Mouse (Mus musculus) hindbrain, embryonic 16.5 days (tissue): ENCODE results near the gene Kcnj3. TPM values are rescaled to one million over a fixed set of nuclear protein-coding genes. Genes with fewer than 3 reads are reported as not detected.
A peak's percentile ranks its signal among the peaks of the same experiment; 100 is the strongest.

Experiments
- ATAC-seq: fragments of 200-750 bp; cut with Nextera tagmentation; 2 replicates; pipeline ENCODE4 v1.8.0; 2017; ENCODE audit warnings: moderate TSS enrichment, moderate library complexity
- H3K27ac ChIP-seq: fragments of 300-500 bp; sonication (generic); 2 replicates; pipeline ENCODE4 v1.5.1; 2014; ENCODE audit warnings: low read depth, mild to moderate bottlenecking, control low read depth, low read length, moderate library complexity
- H3K27me3 ChIP-seq: fragments of 300-500 bp; sonication (generic); replicated peaks from 2 replicates; pipeline ENCODE4 v1.6.1; 2014; ENCODE audit warnings: low read length; ENCODE audit not compliant: control insufficient read depth, insufficient read depth
- H3K36me3 ChIP-seq: fragments of 300-500 bp; sonication (generic); 2 replicates; pipeline ENCODE4 v1.6.1; 2014; ENCODE audit warnings: mild to moderate bottlenecking, low read length, moderate library complexity, mixed read lengths; ENCODE audit not compliant: control insufficient read depth, insufficient read depth
- H3K4me1 ChIP-seq: fragments of 300-500 bp; sonication (generic); 2 replicates; pipeline ENCODE4 v1.6.1; 2014; ENCODE audit warnings: low read depth, low read length; ENCODE audit not compliant: control insufficient read depth, insufficient read depth
- H3K4me2 ChIP-seq: fragments of 300-500 bp; sonication (generic); 2 replicates; pipeline ENCODE4 v1.6.1; 2014; ENCODE audit warnings: mild to moderate bottlenecking, low read length, control low read depth, moderate library complexity
- H3K4me3 ChIP-seq: fragments of 300-500 bp; sonication (generic); 2 replicates; pipeline ENCODE4 v1.5.1; 2014; ENCODE audit warnings: mild to moderate bottlenecking, low read length, control low read depth, moderate library complexity
- H3K9ac ChIP-seq: fragments of 300-500 bp; sonication (generic); 2 replicates; pipeline ENCODE4 v1.6.1; 2014; ENCODE audit warnings: low read depth, mild to moderate bottlenecking, control low read depth, low read length, moderate library complexity
- H3K9me3 ChIP-seq: fragments of 300-500 bp; sonication (generic); 2 replicates; pipeline ENCODE4 v1.6.1; 2014; ENCODE audit warnings: mild to moderate bottlenecking, low read length, moderate library complexity; ENCODE audit not compliant: control insufficient read depth
- WGBS: fragments of 180-500 bp; shearing (Covaris S2); extraction: QIAGEN DNeasy Blood & Tissue Kit; methylation state at CpG from one replicate; pipeline ENCODE4 v1.1.7; 2014; 5-methylcytosine and 5-hydroxymethylcytosine counted together
- polyA plus RNA-seq: library from polyadenylated mRNA; unstranded; fragments of >200 nt; fragmentation: Nextera tagmentation; extraction: Ambion mirVana; gene quantifications from 2 replicates; pipeline ENCODE4 v1.2.1, GENCODE M21; 2015

Gene Kcnj3
- polyA plus RNA-seq, 1 experiment from 2014 or later: 6.8 TPM

DNA sequence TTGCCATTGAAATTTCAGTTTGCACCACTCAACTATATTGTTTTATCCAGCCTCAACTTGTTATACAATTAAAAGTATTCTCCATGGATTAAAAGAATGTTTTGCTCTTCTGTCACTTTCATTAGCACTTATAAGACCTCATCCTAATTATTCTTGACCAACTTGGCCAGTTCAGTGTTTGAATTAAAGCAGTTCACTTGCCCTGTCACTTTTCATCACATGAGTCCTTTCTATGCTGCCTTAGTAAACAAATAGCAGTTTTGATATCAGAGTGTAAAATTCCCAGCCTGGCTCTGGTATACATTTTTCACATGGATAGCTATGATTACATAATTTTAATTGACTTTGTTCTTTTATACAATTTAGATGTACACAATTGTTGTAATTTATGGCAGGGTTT is 3.4 kb downstream of the Kcnj3 start:
- Histone ChIP-seq H3K27me3 (no peaks in the 10 kb centered on the region), H3K36me3 (no peaks in the 10 kb centered on the region), H3K27ac (no peak overlapping the region), H3K9ac (no peak overlapping the region), H3K9me3 (no peaks in the 10 kb centered on the region), H3K4me2 (peak overlapping the region; percentile 50), H3K4me3 (peak overlapping the region; percentile 3; the same call in 1 of the 2 replicates), H3K4me1 (peaks cover 5% of the 10 kb centered on the region)
- no peak for ATAC-seq

- H3K27me3 ChIP-seq: no peaks in the 10 kb centered on the region
- H3K9ac ChIP-seq: no peak overlapping the region
- H3K9me3 ChIP-seq: no peaks in the 10 kb centered on the region
- no peak for ATAC-seq
- H3K4me2 ChIP-seq: no peak overlapping the region
- H3K4me3 ChIP-seq: no peak overlapping the region
- 83% methylated on average over 2 of the region's 2 CpGs for WGBS
- H3K36me3 ChIP-seq: no peaks in the 10 kb centered on the region
- no peak overlapping the region for H3K27ac ChIP-seq
- no peaks in the 10 kb centered on the region for H3K4me1 ChIP-seq
Observed at GRCm38 (mm10) chr2:55442006-55442405, 6.2 kb downstream of the Kcnj3 start.

DNA sequence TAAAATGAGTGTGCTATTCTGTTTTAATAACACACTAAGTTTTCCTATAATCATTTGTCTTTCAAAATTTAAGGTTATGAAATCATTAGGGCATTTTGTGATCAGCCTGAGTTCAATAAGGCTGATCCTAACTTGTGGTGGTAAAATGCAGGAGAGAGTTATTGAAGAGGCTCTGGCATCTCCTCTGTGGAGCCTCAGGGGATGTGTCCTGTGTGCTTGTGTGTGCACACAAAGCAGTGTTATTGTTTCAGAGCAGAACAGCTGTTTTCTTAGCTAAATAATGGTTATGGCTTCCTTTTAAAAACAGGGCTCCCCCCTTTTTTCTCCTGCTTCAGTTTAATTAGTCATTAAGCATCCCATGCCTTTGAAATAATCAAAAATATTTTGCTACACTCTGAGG is 11.5 kb downstream of the Kcnj3 start:
- no peak for ATAC-seq
- Histone ChIP-seq H3K9ac (no peak overlapping the region), H3K9me3 (no peaks in the 10 kb centered on the region), H3K4me1 (no peaks in the 10 kb centered on the region), H3K27ac (no peak overlapping the region), H3K4me2 (no peak overlapping the region), H3K36me3 (no peaks in the 10 kb centered on the region), H3K4me3 (no peak overlapping the region), H3K27me3 (no peaks in the 10 kb centered on the region)

- H3K4me1 ChIP-seq: no peaks in the 10 kb centered on the region
- no peaks in the 10 kb centered on the region for H3K36me3 ChIP-seq
- no peak overlapping the region for H3K27ac ChIP-seq
- H3K4me3 ChIP-seq: no peak overlapping the region
- no peak overlapping the region for H3K9ac ChIP-seq
- H3K9me3 ChIP-seq: no peaks in the 10 kb centered on the region
- peak; percentile 61 for ATAC-seq
- 52% methylated on average over 1 of the region's 1 CpGs for WGBS
- no peaks in the 10 kb centered on the region for H3K27me3 ChIP-seq
- no peak overlapping the region for H3K4me2 ChIP-seq
Observed at GRCm38 (mm10) chr2:55450774-55451173, 15.0 kb downstream of the Kcnj3 start.

- Histone ChIP-seq H3K4me3 (no peak overlapping the region), H3K36me3 (no peaks in the 10 kb centered on the region), H3K4me1 (no peaks in the 10 kb centered on the region), H3K27me3 (no peaks in the 10 kb centered on the region), H3K9me3 (no peaks in the 10 kb centered on the region), H3K9ac (no peak overlapping the region), H3K4me2 (no peak overlapping the region), H3K27ac (no peak overlapping the region)
- no peak for ATAC-seq
- 92% methylated on average over 2 of the region's 2 CpGs for WGBS
Observed at GRCm38 (mm10) chr2:55459195-55459594, 23.4 kb downstream of the Kcnj3 start.

GRCm38 (mm10) chr2:55469141-55469540 is 33.4 kb downstream of the Kcnj3 start:
- Histone ChIP-seq H3K27me3 (no peaks in the 10 kb centered on the region), H3K36me3 (no peaks in the 10 kb centered on the region), H3K27ac (no peak overlapping the region), H3K9me3 (no peaks in the 10 kb centered on the region), H3K4me2 (no peak overlapping the region), H3K4me1 (no peaks in the 10 kb centered on the region), H3K9ac (no peak overlapping the region), H3K4me3 (no peak overlapping the region)
- 47% methylated on average over 2 of the region's 2 CpGs for WGBS
- no peak for ATAC-seq

DNA sequence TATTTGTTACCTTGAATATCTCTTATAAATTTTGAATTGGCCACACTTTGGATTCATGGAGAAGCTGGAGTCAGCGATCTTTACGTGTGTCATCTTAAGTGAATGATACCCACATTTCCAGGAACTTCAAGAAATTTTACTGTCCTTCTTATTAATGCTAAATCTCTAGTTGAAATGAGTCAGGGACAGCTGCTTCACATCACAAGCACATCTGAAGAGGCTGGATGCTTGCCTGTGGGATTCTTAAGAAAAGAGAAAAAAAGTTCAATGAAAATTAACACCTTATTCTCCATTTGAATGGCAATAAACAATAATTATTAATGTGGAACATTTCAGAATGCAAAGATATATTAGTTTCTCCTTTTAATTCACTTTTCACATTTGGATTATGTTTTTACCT is 34.2 kb downstream of the Kcnj3 start:
- Histone ChIP-seq H3K4me1 (no peaks in the 10 kb centered on the region), H3K27me3 (no peaks in the 10 kb centered on the region), H3K9me3 (no peaks in the 10 kb centered on the region)

DNA sequence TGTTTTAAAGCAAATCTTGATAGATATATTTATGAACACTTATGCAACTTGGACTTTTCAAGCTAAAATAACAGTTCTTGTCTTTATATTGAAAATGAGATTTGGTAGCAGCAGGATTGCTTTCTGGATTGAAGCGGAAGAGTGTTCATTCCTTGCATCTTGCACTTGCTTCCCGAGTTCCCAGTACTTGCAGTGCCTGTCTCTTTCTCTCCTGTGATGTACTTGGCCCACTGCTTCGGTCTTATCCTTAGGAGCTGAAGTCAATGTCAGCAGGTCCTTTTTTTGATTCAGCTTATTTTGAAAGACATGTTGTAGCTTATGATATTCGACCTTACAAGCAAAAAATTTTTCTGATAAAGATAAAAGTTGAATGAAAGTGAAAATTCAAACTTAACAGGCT is 43.7 kb downstream of the Kcnj3 start:
- 75% methylated on average over 4 of the region's 4 CpGs for WGBS
- Histone ChIP-seq H3K4me3 (no peak overlapping the region), H3K36me3 (no peaks in the 10 kb centered on the region), H3K9ac (no peak overlapping the region), H3K27ac (no peak overlapping the region), H3K27me3 (no peaks in the 10 kb centered on the region), H3K9me3 (no peaks in the 10 kb centered on the region), H3K4me1 (no peaks in the 10 kb centered on the region), H3K4me2 (no peak overlapping the region)
- ATAC-seq: no peak

More for the DNA sequence above, 34.2 kb downstream of the Kcnj3 start:
- Histone ChIP-seq H3K9ac (no peak overlapping the region), H3K27ac (no peak overlapping the region), H3K4me3 (no peak overlapping the region), H3K36me3 (no peaks in the 10 kb centered on the region), H3K4me2 (no peak overlapping the region)
- 93% methylated on average over 2 of the region's 2 CpGs for WGBS
- no peak for ATAC-seq

DNA sequence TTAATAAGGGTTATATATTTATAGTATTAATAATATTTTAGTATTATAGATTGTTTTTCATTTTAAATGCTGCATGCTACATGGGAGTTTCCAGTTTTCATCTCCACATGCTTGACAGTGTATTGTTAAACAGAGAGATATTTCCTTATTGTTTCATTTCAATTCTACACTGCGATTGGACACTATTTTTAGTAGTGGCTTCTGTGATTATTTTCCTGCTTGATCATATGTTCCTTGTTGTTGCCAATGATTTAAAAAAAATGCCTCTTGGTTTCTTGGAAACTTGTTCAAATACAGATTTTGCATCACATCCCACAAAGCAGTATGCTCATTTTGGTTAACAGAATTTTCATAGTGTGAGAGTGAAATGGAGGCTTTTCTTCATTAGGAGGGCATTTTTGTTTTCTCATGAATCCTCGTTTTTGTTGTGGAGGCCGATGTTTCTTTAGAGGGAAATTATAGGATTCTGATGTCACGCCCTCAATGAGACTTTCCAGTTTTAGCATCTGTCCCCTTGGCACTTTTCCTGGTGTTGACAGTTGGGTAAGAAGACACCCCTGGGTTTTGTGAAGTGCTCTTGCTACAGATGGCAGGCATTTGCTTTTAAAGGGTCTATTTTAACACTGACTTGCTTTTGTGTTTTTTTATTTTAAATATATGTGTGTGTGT is 44.3 kb downstream of the Kcnj3 start:
- Histone ChIP-seq H3K4me2 (no peak overlapping the region), H3K27me3 (no peaks in the 10 kb centered on the region), H3K9ac (no peak overlapping the region), H3K27ac (no peak overlapping the region), H3K36me3 (no peaks in the 10 kb centered on the region), H3K4me1 (no peaks in the 10 kb centered on the region), H3K9me3 (no peaks in the 10 kb centered on the region), H3K4me3 (no peak overlapping the region)
- ATAC-seq: peak; percentile 80; the same call in 1 of the 2 replicates
- WGBS: 61% methylated on average over 4 of the region's 4 CpGs

DNA sequence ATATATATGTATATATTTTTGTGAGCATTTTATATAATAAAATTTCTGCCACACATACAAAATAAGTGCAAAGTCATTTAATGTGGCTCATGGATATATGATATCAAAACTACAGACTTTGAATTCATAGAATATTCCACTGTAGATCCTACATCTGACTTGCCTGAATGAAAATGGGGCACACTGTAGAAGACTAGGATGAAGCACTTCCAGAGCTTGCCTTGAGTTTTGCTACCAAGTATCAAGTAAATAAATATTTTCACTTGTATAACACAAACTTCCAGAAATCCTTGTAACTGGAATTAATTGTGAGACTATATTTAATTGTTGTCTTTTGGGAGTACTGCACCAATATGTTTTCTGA is 44.8 kb downstream of the Kcnj3 start:
- Histone ChIP-seq H3K9me3 (no peaks in the 10 kb centered on the region), H3K4me2 (no peak overlapping the region), H3K4me1 (no peaks in the 10 kb centered on the region), H3K27ac (no peak overlapping the region), H3K27me3 (no peaks in the 10 kb centered on the region), H3K9ac (no peak overlapping the region), H3K4me3 (no peak overlapping the region), H3K36me3 (no peaks in the 10 kb centered on the region)
- peak; percentile 30; the same call in 1 of the 2 replicates for ATAC-seq
